Mouse (Mus musculus) erythroblast, embryonic 14.5 days (primary cell): Measurements from ENCODE around the gene Capza2. TPM values are rescaled to one million over a fixed set of nuclear protein-coding genes. Genes with fewer than 3 reads are reported as not detected.
"Not testable (repeated sequence)": the region's sequence is repeated elsewhere in the genome, so short reads cannot be mapped to it uniquely, and the experiment has no call there.

Experiments
- H3K27me3 ChIP-seq: 2 replicates; pipeline ENCODE4 v1.6.1; 2012; ENCODE audit warnings: inconsistent platforms; ENCODE audit not compliant: control insufficient read depth
- H3K36me3 ChIP-seq: 2 replicates; pipeline ENCODE4 v1.6.1; 2012; ENCODE audit warnings: mild to moderate bottlenecking, inconsistent platforms; ENCODE audit not compliant: control insufficient read depth
- H3K4me1 ChIP-seq: 2 replicates; pipeline ENCODE4 v1.6.1; 2012; ENCODE audit warnings: inconsistent platforms; ENCODE audit not compliant: control insufficient read depth
- H3K4me3 ChIP-seq: replicated peaks from 2 replicates; pipeline ENCODE3; 2012; ENCODE audit warnings: moderate library complexity, mild to moderate bottlenecking, inconsistent platforms
- H3K9me3 ChIP-seq: 2 replicates; pipeline ENCODE4 v1.6.1; 2012; ENCODE audit warnings: low read length, inconsistent platforms, mixed read lengths; ENCODE audit not compliant: control insufficient read depth
- GATA1 ChIP-seq: IDR thresholded peaks from 2 replicates; pipeline ENCODE4 v1.6.1; 2012; ENCODE audit warnings: low read length, inconsistent platforms, mixed read lengths
- TAL1 ChIP-seq: IDR thresholded peaks from 3 replicates; pipeline ENCODE4 v1.6.1; 2012; ENCODE audit warnings: low read length, inconsistent platforms, mixed read lengths
- polyA plus RNA-seq: library from polyadenylated mRNA; stranded (reverse); fragments of >175 nt; gene quantifications from 2 replicates; pipeline ENCODE4 v1.2.3, GENCODE M21; 2012

Capza2 gene
- polyA plus RNA-seq, 1 experiment = 0.60 TPM

DNA sequence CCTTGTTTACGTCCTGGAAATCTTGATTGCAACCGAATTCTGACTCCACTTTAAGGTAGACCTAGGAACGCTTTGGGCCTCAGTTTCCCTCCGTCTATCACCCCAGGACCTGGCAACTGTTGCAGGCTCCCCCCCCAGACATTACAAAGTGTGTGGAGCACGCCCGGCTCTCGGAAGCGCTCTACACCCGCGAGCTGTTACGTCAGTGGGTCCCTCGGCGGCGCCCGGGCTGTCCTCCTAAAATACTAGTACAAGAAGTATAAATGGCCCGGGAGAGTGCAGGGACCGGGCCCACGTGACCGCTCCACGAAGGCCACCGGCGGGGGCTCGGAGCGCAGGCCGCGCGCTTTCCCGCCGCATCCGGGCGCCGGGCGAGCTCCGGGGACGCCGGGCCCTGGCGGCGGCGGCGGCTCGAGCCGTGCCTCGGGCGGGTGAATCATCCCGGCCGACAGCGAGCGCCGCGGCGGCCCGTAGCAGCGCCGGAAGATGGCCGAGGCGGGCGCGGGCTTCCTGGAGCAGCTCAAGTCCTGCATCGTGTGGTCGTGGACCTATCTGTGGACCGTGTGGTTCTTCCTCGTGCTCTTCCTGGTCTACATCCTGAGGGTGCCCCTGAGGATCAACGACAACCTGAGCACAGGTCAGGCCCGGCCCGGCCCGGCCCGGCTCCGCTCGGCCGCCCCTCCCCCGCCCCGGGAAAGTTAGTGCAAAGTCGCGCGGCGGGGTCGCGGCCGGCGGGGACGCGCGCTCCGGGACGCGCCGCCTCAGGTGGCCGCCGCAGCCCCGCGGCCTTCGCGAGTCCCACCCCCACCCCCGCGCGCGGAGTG is 57.9 kb downstream of the Capza2 start:
- no peaks in the 10 kb centered on the region for H3K9me3 ChIP-seq
- peaks cover 30% of the 10 kb centered on the region for H3K4me1 ChIP-seq
- peaks cover 12% of the 10 kb centered on the region for H3K36me3 ChIP-seq
- no peaks in the 10 kb centered on the region for H3K27me3 ChIP-seq
- TF ChIP-seq GATA1 (no peak), TAL1 (no peak)
- peak overlapping the region; percentile 94 for H3K4me3 ChIP-seq

DNA sequence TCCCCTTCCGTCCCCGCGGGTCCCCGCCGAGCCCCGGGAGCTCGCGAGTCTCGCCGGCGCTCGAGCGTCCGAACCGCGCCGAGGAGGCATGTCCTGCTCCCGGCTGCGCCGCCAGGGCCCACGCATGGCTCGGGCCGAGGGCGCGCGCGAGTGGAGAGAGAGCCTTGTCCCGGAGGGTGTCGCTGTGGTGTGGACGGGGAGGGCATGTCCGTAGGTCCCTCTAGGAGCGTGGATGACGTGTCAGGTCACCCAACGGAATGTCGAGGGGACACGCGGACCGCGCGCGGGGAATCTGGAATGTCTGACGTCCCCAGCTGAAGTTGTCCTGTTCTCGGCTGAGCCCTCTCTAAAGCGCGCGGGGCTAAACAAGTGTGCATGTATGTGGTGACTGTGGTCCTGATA is 58.5 kb downstream of the Capza2 start:
- Histone ChIP-seq H3K9me3 (no peaks in the 10 kb centered on the region), H3K4me1 (peaks cover 30% of the 10 kb centered on the region), H3K4me3 (peak overlapping the region; percentile 94), H3K36me3 (peaks cover 12% of the 10 kb centered on the region), H3K27me3 (no peaks in the 10 kb centered on the region)
- TF ChIP-seq GATA1 (no peak), TAL1 (no peak)

DNA sequence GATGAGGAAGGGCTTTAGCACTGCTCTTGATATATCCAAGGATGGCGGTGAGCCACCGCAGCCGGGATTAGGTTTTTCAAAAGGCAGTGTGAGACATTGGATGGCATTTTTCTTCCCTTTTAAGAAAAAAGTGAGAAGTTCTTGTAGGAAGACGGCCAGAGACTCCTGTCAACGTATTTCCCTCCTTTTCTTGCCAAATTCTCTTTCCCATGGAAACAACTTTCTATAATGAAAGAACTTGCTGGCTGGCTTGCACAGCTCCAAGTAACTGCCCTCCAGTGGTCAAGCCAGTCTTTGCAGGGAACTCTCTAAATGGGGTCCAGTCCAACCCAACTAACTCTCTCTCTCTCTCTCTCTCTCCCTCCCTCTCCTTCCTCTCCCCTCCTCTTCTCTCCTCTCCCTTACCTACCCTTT is 60.3 kb downstream of the Capza2 start:
- TF ChIP-seq TAL1 (no peak), GATA1 (no peak)
- H3K27me3 ChIP-seq = no peaks in the 10 kb centered on the region
- peaks cover 15% of the 10 kb centered on the region for H3K36me3 ChIP-seq
- peaks cover 30% of the 10 kb centered on the region for H3K4me1 ChIP-seq
- H3K4me3 ChIP-seq = no peak overlapping the region
- H3K9me3 ChIP-seq = no peaks in the 10 kb centered on the region

DNA sequence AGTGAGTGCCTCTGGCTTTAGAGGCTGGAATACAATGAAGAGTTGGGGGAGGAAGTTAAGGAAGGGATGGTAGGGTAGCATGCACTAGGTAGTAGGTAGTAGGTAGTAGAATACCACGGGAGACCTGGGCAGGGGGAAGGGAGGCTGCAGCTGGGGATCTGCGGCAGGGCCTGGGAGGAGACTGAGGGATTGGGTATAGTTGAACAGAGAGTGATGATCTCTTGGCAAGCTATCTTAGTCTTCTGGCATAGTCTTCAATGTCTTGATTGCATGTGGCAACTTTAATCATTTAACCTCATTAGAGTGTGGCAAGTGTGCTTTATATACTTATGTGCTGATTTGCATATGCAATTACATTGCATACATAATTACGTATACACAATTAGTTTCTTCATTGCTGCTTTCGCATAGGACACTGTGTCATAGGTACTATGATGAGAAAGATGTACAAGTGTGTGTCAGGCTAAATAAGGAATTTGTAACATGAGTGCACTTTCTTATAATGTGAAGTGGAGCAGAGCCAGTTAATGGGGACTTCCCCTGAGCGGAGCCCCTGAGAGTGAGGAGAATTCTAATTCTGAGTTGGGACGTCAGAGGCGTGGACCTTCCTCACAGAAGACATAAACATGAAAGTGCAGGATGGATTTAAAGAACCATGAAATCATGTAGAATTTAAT is 65.0 kb downstream of the Capza2 start:
- H3K4me3 ChIP-seq = no peak overlapping the region
- H3K9me3 ChIP-seq = no peaks in the 10 kb centered on the region
- H3K36me3 ChIP-seq = peaks cover 15% of the 10 kb centered on the region
- TF ChIP-seq TAL1 = no peak
- no peak for TF ChIP-seq GATA1
- H3K4me1 ChIP-seq = peaks cover 9% of the 10 kb centered on the region
- H3K27me3 ChIP-seq = no peaks in the 10 kb centered on the region

DNA sequence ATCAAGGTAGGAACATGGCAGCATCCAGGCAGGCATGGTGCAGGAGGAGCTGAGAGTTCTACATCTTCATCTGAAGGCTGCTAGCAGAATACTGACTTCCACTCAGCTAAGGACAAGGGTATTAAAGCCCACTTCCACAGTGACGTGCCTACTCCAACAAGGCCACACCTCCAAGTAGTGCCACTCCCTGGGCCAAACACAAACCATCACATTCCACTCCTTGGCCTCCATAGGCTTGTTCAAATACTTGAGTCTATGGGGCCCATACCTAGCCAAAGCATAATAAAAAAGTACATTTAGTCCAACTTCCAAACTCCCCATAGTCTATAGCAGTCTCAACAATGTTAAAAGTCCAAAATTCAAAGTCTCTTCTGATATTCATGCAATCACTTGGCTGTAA is 68.0 kb downstream of the Capza2 start:
- not testable (repeated sequence) for H3K27me3 ChIP-seq

DNA sequence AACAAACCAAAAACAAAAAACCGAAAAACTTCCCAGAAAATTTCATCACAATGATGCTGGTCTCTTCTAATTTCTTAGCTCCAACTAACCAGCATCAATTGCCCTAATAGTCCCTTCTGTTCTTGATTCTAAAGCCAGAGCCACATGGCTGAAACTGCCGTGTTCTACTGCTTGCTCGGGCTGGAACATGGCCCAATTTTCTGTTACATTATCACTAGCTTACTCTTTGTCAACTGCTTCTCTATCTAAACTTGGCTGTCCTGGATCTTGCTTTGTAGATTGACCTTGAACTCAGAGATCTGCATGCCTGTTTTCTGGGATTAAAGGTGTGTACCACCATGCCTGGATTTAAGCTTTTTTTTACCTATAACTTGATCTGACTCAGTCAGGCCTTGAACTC is 69.9 kb downstream of the Capza2 start:
- Histone ChIP-seq H3K4me3 (no peak overlapping the region), H3K9me3 (no peaks in the 10 kb centered on the region), H3K27me3 (no peaks in the 10 kb centered on the region), H3K36me3 (peaks cover 2% of the 10 kb centered on the region; the same call in 1 of the 2 replicates), H3K4me1 (no peaks in the 10 kb centered on the region; the same call in 1 of the 2 replicates)
- TF ChIP-seq GATA1 (no peak), TAL1 (no peak)

More for the DNA sequence above, 68.0 kb downstream of the Capza2 start:
- not testable (repeated sequence) for H3K9me3 ChIP-seq, H3K4me1 ChIP-seq, H3K36me3 ChIP-seq, H3K4me3 ChIP-seq

Other genes starting within 250 kb of the Capza2 start
- gene Met, start 172.4 kb upstream of the Capza2 start, polyA plus RNA-seq = not detected in 2 replicates
- 0.41 and 0.85 TPM in 2 replicates for gene St7, start 56.7 kb downstream of the Capza2 start, polyA plus RNA-seq